Mouse (Mus musculus) gastrocnemius, postnatal 4 days (tissue): ENCODE measurements around the gene Polr2g. TPM values are rescaled to one million over a fixed set of nuclear protein-coding genes. Genes with fewer than 3 reads are reported as not detected.

Experiments
- DNase-seq, 2 experiments: peaks; one replicate each; pipeline ENCODE4 v3.0.0; 2021 to 2022; ENCODE audit warnings: low spot score in 2 of 2, mixed read lengths in 2 of 2
- total RNA-seq, 2 experiments: library from RNA; stranded (reverse); gene quantifications; 2 replicates each; pipeline ENCODE4 v1.2.3; 2021

Polr2g gene
- total RNA-seq, 2 experiments from 2014 or later, result 61.0 to 65.4 TPM

DNA sequence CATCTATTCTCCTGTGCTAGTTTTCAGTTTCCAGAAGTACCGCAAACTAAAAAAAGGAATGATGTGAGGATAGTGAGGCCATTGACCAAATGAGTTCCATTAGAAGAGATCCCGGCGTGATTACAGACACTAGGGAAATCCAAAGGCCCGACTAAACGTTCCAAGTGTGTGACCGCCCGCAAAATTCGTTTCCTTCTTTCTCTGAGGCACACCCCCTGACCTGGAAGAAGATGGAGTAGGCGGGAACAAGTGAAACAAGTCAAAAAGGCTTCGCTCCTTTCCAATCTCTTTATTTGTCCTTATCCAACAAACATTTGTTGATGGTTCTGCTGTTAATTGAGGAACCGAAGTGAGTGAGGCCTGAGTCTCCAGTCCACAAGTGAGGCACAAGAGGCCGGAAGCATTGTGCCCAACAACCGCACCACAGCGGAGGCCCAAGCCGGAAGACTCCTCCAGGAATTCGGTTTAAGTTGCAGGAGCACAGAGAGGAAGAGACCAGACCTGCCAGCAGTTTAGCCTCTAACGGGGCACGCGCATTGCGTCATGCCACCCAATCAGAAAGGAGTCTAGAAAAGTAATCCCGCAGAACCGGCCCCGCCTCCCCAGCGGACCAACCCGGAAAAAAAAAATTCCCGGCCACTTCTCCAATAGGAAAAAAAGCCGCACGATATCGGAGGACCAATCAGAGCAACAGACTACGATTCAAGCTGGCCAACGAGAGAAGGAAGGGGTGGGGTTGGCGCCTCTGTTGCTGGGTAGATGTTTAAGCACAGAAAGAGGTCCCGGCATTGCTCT, 20.6 kb upstream of the Polr2g start, which contains the start of gene Ttc9c:
Ttc9c (minus strand) TSS at position 533 of the 795 bp plus-strand sequence.
- DNase-seq, result peak; percentile 86 to 95

DNA sequence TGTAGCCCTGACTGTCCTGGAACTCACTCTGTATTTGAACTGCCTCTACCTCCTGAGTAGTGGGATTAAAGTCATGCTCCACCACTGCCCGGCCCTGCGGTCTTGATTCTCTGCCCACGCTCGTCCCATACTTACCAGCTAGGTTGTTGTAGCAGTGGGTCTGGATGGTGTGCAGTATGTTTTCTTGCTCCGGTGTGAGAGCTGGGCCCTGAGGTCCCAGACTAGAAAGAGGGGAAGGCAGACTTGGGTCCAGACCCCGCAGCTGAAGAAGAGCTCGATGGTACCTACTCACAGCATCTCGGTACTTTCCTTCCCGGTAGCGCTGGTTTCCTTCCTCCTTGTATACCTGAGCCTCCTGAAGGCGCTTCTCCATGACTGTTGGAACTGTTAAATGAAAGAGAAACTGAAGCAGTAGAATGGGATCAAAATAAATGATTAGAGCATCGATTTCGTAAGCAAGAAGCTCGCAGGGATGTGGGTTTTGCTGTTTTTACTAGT, 20.0 kb upstream of the Polr2g start:
- no peak for DNase-seq

DNA sequence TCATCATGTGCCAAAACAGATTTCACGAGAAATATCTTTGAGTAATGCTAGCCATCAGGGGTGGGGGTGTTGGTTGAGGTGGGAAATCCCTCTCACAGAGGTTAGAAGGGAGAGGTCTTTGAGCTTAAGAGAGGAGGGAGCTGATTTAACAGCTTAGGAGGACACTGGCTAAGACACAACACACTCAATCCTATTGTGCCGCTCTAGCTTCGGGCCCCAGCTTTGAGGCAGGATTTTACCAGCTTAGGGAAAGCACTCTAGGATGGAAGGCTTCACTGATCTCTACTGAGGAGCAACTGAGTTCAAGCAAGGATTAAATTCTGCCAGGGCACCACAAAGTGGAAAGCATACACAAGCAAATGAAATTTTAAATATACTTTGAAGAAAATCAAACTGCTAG, 18.6 kb upstream of the Polr2g start:
- DNase-seq, result no peak

DNA sequence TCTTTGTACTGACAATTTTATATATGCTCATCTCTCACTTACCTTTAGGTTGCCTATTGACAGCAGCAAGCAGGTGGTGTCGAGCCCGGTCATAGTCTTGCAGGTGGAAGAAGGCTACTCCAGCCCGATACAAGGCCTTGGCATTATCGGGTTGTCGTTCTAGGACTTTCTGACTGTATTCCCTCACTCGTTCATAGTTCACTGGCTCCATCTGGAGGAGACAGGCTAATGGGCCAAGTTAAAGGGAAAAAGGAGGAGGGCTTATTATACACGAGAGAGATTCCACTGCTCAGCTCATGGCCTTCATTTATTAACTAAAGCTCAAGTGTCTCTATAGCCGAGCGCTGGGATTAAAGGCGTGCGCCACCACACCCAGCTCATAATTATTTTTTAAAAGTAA, 17.4 kb upstream of the Polr2g start:
- DNase-seq, result no peak

DNA sequence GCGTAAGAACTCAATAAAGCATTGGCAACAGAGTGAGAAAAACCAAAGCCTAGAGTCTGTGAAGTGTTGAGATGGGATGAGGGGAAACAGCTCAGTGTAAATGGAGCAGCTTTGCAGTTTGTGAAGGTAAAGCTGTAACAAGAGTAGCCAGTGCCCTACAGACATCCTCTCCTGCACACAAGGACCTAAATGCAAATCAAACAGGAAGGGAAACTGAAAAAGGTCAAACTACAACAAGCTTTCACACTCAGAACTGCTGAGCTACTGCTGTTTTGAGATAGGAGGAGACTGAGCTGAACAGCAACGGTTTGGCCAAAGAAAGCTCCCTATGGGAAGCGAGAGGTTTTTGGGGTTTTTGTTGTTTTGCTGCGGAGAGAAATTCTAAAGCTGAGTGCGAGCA, 8.4 kb upstream of the Polr2g start:
- no peak for DNase-seq

DNA sequence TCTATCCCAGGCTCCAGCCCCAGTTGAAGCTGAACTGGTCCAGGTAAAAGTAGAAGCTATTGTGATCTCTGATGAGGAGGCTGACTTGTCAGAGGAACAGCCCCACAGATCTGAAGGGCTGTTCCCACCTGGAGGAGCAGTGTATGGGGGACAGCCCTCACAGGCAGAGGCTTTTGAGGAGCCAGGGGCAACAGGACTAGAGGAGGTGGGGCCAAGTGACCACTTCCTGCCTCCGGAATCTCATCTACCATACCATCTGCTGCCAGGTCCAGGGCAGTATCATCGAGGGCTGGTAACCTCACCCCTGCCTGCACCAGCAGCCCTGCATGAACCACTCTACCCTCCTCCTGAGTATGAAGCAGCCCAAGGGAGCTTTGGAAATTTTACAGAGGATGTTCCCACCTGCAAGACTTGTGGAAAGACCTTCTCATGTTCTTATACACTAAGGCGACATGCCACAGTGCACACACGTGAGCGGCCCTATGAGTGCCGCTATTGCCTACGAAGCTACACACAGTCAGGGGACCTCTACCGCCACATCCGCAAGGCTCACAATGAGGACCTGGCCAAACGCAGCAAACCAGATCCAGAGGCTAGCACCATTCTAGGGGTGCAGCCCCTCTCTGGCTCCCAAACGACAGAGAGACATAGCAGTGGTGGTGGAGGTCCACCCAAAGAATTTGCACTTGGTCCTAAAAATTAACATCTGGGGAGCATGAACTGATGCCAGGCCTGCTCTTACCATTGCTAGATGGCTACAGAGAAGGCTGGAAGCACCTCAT, 5.7 kb upstream of the Polr2g start:
- DNase-seq, result no peak

DNA sequence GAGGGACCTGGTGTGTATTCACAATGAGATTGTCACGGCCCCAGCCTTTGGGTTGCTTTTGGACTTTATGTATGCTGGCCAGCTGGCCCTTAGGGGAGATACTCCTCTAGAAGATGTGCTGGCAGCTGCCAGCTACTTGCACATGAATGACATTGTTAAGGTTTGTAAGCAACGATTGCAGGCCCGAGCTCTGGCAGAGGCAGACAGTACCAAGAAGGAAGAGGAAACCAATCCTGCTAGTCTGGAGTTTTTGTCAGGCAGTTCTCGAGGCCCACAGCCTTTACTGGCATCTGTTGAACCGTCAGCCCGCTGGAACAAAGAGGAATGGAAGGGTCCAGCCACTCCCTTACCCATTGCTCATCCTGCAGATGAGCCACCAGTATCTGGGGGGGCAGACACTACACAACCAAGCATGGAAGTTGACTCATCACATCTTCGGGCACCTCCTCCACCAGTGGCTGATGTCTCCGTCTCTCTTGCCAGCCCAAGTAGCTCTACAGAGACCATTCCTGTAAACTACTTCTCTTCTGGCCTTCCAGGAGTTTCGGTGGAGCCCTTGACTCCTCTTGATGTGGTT, 4.9 kb upstream of the Polr2g start:
- DNase-seq, result no peak

DNA sequence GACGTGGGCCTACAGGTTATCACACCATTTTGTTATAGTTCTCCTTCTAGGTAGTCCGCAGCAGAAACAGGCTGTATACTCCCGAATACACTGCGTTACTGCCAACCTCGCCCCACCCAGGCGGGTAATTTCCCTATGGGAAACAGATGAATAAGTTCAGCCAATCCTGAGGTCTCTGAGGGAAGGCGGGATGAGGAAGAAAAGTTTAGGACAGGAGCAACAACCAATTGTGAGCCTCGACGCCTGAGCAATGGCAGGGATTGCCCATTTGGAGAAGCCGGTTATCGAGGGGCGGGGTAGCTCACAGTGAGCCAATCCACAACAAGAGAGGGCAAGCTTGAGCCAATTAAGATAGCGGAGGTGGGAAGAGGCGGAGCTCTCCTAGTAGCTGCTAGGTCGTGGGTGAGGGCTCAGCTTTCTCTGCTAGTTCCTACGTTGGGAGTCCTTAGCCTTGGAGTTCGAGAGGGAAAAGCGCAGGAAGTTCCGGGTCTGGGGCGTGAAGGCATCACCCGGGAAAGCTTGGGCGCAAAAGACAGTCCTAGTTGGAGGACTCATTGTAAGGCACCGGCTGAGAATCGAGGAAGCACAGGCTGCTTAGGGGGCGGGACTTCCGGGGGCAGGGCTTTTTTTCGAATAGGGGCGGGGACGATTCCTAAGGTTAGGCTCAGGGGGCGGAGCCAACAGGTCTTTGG, 3.9 kb upstream of the Polr2g start, which contains the start of gene Zbtb3:
Zbtb3 (plus strand) TSS at position 426 of the 692 bp plus-strand sequence.
- DNase-seq, result peak; percentile 72 to 88

DNA sequence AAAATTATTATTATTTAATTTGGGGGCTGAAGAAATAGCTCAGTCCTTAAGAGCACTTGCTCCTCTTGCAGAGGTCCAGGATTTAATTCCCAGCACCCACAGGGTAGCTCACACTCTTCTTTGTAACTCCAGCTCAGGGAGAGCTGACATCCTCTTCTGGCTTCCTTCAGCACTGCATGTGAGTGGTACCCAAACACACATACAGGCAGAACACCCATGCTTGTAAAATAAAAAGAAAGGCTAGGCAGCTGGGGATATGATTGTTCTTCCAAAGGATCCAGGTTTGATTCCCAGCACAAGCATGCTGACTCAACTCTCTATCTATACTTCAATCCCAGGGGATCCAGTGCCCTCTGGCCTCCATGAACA, 554 bp upstream of the Polr2g start:
- no peak for DNase-seq

DNA sequence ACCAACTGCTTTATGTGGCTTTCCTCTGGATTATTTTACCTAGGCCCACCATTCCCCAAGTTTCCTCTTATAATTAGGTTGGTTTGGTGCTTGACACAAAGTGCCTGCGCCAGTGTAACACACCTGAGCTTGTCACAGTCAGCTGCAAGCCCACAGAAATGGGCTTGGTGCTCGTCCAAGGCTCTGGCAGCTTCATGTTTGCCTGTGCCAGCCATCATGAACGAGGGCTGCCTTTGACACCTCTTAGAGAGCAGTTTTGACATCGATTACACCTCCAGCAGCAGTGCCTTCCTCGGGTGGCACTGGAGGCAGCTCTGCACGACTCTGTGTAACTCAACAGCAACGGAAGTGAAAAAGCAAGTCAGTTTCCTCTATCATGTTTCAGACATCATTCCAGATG, 8.2 kb downstream of the Polr2g start:
- DNase-seq, result no peak

DNA sequence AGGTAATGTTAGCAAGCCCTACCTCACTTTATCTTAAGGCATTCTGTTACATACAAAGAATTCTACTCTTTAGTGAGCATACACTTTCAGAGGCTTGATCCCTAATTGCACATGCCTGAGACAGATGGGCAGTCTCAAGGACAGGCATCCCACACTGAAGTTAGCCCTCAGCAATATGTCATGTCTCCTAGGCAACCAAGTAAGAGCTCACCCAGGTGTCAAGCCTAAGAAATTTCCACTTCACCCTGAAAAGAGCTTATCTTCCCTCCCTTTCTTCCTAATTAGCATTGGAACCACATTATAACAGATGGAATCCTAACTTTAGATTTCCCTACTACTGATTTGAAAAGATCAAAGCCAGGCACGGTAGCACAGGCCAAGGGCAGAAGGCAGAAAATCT, 9.2 kb downstream of the Polr2g start:
- no peak for DNase-seq

DNA sequence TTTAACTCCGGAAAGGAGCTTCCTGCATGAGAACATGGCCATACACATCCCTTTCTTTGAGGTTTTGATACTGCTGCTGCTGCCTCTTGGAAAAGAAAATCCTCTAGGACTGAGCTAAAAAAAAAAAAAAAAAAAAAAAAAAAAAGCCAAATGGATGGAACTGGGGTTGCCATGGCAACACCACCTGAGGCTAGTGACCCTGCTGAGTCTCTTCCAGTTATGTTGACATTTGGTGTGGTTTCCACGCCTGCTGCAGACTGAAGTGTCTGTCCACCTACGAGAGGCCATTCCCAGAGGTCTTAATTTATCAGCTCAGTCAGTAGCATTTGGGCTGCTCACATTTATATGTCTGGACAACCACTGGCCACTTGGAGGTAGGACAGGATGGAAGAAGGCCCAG, 9.9 kb downstream of the Polr2g start:
- no peak for DNase-seq

DNA sequence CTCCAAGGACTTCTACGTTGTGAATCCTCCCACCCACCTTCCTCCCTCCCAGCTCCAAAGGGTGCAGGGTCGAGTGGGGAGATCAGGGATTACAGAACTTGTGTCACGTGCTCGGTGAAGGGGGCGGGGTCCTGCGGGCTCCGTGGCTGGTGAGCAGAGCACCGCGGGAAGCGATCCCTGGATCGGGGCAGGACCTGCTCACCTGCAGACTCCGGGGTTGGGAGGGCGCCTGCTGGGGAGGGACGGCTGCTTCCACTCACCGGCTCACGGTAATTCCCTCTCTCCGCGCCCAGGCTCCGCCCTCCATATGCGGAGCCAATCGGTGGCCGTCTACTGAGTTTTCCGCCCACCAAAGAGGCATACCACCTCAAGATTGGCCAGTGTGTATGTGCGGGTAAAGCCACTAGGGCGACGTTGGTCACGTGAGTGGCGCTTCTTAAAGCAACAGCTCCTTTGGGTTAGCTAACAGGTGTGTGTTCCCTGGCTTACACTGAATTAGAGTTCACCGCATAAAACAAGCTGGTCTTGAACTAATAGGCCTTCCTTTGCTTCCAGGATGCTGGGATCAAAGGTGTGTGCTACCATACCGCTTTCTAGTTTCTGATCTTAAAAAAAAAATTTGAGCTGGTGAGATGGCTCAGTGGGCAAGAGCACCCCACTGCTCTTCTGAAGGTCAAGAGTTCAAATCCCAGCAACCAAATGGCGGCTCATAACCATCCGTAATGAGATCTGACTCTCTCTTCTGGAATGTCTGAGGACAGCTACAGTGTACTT, 12.2 kb downstream of the Polr2g start, which contains the start of gene Taf6l:
Taf6l (minus strand) TSS at position 410 of the 774 bp plus-strand sequence.
- peak; percentile 54 to 86 for DNase-seq

DNA sequence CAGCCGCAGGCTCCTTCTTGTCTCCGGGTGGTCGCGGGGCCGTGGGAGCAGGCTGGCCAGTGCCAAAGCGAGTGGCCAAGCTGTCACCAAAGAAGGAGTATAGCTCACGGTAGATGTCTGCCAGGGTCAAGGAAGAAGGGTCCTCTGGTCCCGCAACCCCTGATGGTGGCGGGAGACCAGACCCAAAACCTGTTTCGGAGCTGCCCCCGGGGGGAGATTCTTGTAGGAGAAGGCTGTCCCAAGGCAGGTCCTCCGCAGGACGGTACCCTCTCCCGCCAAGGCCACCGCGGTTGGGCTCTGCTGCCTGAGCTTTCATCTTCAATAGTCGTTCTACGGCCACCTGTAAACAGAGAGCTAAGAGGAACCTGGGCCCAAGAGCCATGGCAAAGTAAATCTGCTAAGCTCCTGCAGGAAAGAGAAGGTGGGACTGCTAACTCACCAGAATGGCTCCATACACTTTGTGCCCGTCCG, 23.4 kb downstream of the Polr2g start:
- no peak for DNase-seq

DNA sequence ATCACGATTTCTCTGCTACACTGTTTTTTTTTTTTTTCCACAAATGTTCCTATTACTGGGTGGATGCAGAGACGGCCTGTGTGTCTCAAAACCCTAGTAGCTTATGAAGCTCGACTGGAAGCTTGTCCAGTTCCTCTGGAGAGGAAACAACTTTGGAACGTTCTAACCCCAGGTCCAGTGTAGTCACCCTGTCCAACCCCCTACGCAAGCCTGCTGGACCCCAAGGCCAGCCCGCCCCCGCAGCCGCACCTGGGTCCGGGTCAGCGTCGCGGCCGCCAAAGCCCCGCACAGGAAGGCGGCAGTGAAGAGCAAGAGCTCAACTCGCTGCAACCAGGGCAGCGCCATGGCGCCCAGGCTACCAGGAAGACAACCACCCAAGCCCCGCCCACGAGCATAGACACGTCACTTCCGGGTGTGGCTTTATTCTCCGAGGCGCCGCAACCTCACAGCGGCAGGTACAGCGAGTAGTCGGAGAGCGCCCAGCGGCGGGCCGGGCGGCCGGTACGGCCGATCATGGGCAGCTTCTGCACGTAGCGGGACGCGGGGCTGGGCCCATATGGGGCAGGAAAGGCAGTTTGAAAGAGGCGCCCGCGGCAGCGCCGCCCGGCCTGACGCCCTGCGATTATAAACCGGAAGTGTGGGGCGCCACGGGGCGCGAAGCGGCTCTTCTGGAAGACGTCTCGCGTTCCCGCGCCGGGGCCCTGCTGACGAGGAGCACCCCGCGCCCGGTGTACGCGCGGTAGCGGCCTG, 24.1 kb downstream of the Polr2g start, which contains the start of gene Tmem179b:
Tmem179b (minus strand) TSS at position 382 of the 750 bp plus-strand sequence.
- DNase-seq, result peak; percentile 91 to 97

DNA sequence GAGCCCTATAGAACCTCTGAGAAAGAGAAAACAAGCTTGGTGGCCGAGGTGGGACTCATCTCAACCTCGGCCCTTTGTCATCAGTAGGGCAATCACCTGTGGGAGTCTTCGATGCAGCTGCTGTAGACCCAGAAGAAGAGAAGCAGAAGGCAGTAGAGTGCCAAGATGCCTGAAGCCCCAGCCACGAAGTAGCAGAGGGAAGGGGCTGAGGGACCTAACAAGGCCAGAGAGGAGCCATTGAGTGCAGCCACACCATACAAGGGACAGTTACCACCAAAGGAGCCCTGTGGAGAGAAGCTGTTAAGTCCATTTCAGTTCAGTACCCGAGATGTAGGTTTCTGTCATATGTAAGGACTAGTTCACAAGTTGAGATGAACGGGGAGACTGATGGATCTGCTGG, 25.0 kb downstream of the Polr2g start:
- no peak for DNase-seq

DNA sequence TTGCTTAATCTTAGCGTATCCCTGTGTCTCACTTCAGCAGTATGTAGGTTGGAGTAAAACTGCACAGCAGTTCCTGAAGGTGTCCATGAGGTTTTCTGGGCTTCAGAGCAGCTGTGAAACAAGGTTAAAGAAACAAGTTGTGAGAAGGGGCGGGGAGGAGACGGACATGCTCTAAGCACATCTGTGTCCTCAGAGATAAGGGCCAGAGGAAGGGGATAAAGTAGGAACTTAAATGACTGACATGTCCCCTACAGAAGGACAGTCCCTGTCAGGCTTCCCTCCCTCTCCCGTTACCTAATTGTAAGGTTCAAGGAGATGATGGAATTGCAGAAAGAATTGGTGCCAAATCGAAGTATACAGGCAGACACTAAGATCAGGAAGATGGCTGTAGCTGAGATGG, 25.4 kb downstream of the Polr2g start:
- DNase-seq, result no peak

DNA sequence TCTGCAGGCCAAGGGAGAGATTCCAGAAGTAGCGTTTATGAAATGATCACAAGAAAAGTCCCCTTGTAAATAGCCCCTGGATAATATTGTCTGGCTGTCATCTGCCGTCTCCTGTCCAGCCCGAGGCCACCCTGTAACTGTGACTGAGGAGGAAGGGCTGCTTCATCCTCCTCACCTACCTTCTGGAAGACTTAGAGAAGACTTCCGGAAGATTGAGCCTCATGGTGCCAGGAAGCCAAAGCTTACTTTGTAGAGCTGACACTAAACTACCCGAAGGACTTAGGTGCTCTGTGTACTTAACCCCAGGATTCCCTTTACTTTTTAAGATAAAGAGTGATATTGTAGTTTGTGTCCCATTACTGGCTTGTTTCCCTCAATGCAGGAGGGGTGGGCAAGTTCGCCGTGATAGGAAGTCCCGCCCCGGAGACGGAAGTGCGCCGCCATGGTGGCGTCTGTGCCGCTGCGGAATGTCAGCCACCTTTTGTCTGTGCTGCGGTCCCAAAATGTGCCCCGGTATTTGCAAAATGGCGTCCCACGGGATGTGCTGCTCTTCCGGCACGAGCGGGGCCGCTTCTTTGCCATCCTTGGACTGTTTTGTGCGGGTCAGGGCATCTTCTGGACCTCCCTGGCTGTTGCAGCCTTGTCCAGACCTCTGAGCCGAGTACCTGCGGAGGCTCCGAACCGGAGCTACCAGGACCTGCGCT, 27.7 kb downstream of the Polr2g start, which contains the start of gene Tmem223:
Tmem223 (plus strand) TSS at position 430 of the 704 bp plus-strand sequence.
- DNase-seq, result peak; percentile 63 to 79

DNA sequence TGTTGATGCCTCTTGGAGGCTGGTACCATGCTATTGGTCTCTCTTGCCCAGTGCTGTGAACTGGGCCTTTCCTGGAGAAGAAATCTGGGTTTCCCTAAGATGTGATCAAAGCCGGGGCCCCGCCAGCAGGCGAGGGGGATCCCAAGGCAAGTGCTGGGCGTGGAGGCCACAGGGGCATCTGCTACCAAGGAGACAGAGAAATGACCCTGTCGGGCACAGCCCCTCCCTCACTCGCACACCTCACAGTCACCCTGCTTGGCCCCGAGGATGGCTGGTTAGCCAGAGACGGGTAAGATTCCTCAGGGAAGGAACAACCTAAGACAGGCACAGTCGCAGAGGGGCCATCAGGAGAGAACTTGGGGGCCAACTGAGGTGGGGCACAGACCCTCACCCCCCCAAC, 32.8 kb downstream of the Polr2g start:
- DNase-seq, result no peak
